Mouse (Mus musculus) heart, embryonic 10.5 days (tissue): ENCODE measurements around the gene Ybx2. TPM values are rescaled to one million over a fixed set of nuclear protein-coding genes. Genes with fewer than 3 reads are reported as not detected.

Source experiments
- DNase-seq: peaks from one replicate; pipeline ENCODE4 v3.0.0-alpha.2; 2017; ENCODE audit warnings: low spot score
- H3K27ac ChIP-seq: fragments of 300-500 bp; sonication (generic); 2 replicates; pipeline ENCODE4 v1.5.1; 2016; ENCODE audit warnings: mild to moderate bottlenecking
- H3K27me3 ChIP-seq: fragments of 300-500 bp; sonication (generic); 2 replicates; pipeline ENCODE4 v1.6.1; 2016; ENCODE audit warnings: mild to moderate bottlenecking; ENCODE audit not compliant: poor library complexity, insufficient read depth, severe bottlenecking
- H3K36me3 ChIP-seq: fragments of 300-500 bp; sonication (generic); 2 replicates; pipeline ENCODE4 v1.6.1; 2016; ENCODE audit warnings: mild to moderate bottlenecking, moderate library complexity
- H3K4me1 ChIP-seq: fragments of 300-500 bp; sonication (generic); 2 replicates; pipeline ENCODE4 v1.6.1; 2016; ENCODE audit warnings: mild to moderate bottlenecking
- H3K4me3 ChIP-seq: fragments of 300-500 bp; sonication (generic); 2 replicates; pipeline ENCODE4 v1.5.1; 2016; ENCODE audit warnings: mild to moderate bottlenecking, moderate library complexity
- H3K9me3 ChIP-seq: fragments of 300-500 bp; sonication (generic); 2 replicates; pipeline ENCODE4 v1.6.1; 2016; ENCODE audit warnings: mild to moderate bottlenecking, moderate library complexity
- WGBS: fragments of 180-500 bp; shearing (Covaris S2); methylation state at CpG from one replicate; pipeline ENCODE4 v1.1.7; 2016; 5-methylcytosine and 5-hydroxymethylcytosine counted together
- microRNA-seq: library from miRNA; unstranded; fragments of <30 nt; microRNA quantifications from one replicate; pipeline ENCODE4, GENCODE M21; 2017
- polyA plus RNA-seq: library from polyadenylated mRNA; unstranded; fragments of >200 nt; fragmentation: Nextera tagmentation; extraction: Ambion mirVana; gene quantifications from 2 replicates; pipeline ENCODE4 v1.2.1, GENCODE M21; 2016

Ybx2 gene
- polyA plus RNA-seq, 1 experiment from 2014 or later = 1.8 TPM

- Histone ChIP-seq H3K4me1 (peaks cover 27% of the 10 kb centered on the region), H3K27me3 (no peaks in the 10 kb centered on the region), H3K9me3 (no peaks in the 10 kb centered on the region), H3K27ac (peak within 1 kb of the TSS; percentile 99), H3K4me3 (peak within 1 kb of the TSS; percentile 97), H3K36me3 (peaks cover 55% of the 10 kb centered on the region)
- WGBS = under 1% methylated on average over 43 of the region's 43 CpGs
- DNase-seq = no peak
Measured at GRCm38 (mm10) chr11:69981141-69981762, 45.7 kb downstream of the Ybx2 start, which contains the start of gene Ctdnep1. Gene Ctdnep1 (plus strand): TSS chr11:69981156.

GRCm38 (mm10) chr11:69982225-69982624 lies 46.6 kb downstream of the Ybx2 start, which contains the start of gene Elp5:
Gene Elp5 (minus strand): TSS chr11:69982517.
- Histone ChIP-seq H3K9me3 (no peaks in the 10 kb centered on the region), H3K36me3 (peaks cover 57% of the 10 kb centered on the region), H3K4me3 (peak within 1 kb of the TSS; percentile 97), H3K4me1 (peaks cover 27% of the 10 kb centered on the region), H3K27me3 (no peaks in the 10 kb centered on the region), H3K27ac (peak within 1 kb of the TSS; percentile 99)
- WGBS = 57% methylated on average over 8 of the region's 8 CpGs
- DNase-seq = no peak

- H3K27ac ChIP-seq = peak overlapping the region; percentile 99; the same call in 1 of the 2 replicates
- H3K4me3 ChIP-seq = peak overlapping the region; percentile 97
- 27% methylated on average over 5 of the region's 5 CpGs for WGBS
- no peaks in the 10 kb centered on the region for H3K9me3 ChIP-seq
- H3K4me1 ChIP-seq = peaks cover 27% of the 10 kb centered on the region
- no peaks in the 10 kb centered on the region for H3K27me3 ChIP-seq
- no peak for DNase-seq
- H3K36me3 ChIP-seq = peaks cover 58% of the 10 kb centered on the region
Measured at GRCm38 (mm10) chr11:69982877-69983276, 47.3 kb downstream of the Ybx2 start.

- Histone ChIP-seq H3K9me3 (no peaks in the 10 kb centered on the region), H3K27ac (peak overlapping the region; percentile 99; the same call in 1 of the 2 replicates)
Measured at GRCm38 (mm10) chr11:69983377-69983776, 47.8 kb downstream of the Ybx2 start.

DNA sequence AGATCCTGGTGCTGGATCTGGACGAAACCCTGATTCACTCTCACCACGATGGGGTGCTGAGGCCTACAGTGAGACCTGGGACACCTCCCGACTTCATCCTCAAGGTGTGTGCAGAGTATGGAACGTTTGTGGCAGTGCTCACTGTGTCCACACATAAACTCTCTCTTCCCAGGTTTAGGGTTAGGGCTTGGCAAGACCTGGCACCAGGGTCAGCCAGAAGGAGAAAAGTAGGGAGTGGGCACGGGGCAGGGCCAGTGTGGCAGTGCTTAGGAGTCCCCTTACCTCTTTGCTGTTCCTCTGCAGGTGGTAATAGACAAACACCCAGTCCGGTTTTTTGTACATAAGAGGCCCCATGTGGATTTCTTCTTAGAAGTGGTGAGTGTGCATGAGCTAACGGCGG lies 48.8 kb downstream of the Ybx2 start:
- peaks cover 63% of the 10 kb centered on the region for H3K36me3 ChIP-seq
- H3K4me1 ChIP-seq = peaks cover 25% of the 10 kb centered on the region
- no peaks in the 10 kb centered on the region for H3K27me3 ChIP-seq
- H3K27ac ChIP-seq = no peak overlapping the region
- H3K9me3 ChIP-seq = no peaks in the 10 kb centered on the region
- WGBS = 91% methylated on average over 8 of the region's 8 CpGs
- no peak overlapping the region for H3K4me3 ChIP-seq
- no peak for DNase-seq

More at GRCm38 (mm10) chr11:69983377-69983776, 47.8 kb downstream of the Ybx2 start:
- H3K4me3 ChIP-seq = peak overlapping the region; percentile 97
- H3K27me3 ChIP-seq = no peaks in the 10 kb centered on the region
- WGBS = 80% methylated on average over 4 of the region's 4 CpGs
- peaks cover 27% of the 10 kb centered on the region for H3K4me1 ChIP-seq
- DNase-seq = no peak
- peaks cover 58% of the 10 kb centered on the region for H3K36me3 ChIP-seq

DNA sequence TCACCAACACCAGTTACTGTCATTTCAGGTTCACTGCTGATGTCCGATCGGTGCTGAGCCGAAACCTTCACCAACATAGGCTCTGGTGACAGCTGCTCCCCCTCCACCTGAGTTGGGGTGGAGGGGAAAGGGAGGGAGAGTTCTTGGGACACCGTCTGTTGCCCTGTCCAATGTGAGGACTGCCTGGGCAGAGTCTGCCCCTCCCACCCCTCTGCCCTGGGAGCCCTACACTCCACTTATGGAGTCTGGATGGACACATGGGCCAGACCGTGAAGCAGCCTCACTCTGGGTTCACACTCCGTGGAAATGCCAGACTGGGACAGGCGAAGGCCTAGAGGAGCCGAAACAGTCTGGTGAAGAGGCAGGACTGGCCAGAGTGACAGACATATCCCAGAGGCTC lies 54.4 kb downstream of the Ybx2 start:
- WGBS = 82% methylated on average over 8 of the region's 8 CpGs
- no peaks in the 10 kb centered on the region for H3K9me3 ChIP-seq
- H3K27ac ChIP-seq = 0 out of 2 replicates have a peak overlapping the region, but pooled peaks have one; percentile 16
- H3K27me3 ChIP-seq = no peaks in the 10 kb centered on the region
- H3K4me1 ChIP-seq = peaks cover 19% of the 10 kb centered on the region
- peaks cover 70% of the 10 kb centered on the region for H3K36me3 ChIP-seq
- no peak for DNase-seq
- no peak overlapping the region for H3K4me3 ChIP-seq

Small RNAs within 50 kb of the gene (microRNA-seq; reads per million reads assigned to microRNA genes)
- not detected for gene Gm44349

Other genes with a start within 250 kb of the Ybx2 start
- 3.0 and 4.7 TPM in 2 replicates for gene Tnfsf12, start 239.9 kb upstream of the Ybx2 start, polyA plus RNA-seq
- 1.8 and 2.2 TPM in 2 replicates for gene Tnfsfm13, start 239.7 kb upstream of the Ybx2 start, polyA plus RNA-seq
- 24.9 and 29.6 TPM in 2 replicates for gene Polr2a, start 177.2 kb upstream of the Ybx2 start, polyA plus RNA-seq
- 0.16 TPM in 1 of 2 replicates, not detected in the other for gene Slc35g3, start 173.8 kb upstream of the Ybx2 start, polyA plus RNA-seq
- 1.7 and 2.4 TPM in 2 replicates for gene Zbtb4, start 169.9 kb upstream of the Ybx2 start, polyA plus RNA-seq
- 3.9 and 4.9 TPM in 2 replicates for gene Chrnb1, start 139.9 kb upstream of the Ybx2 start, polyA plus RNA-seq
- 0.97 and 1.1 TPM in 2 replicates for gene Fgf11, start 133.9 kb upstream of the Ybx2 start, polyA plus RNA-seq
- 1.5 and 1.8 TPM in 2 replicates for gene Tmem102, start 130.2 kb upstream of the Ybx2 start, polyA plus RNA-seq
- gene Gm39566, start 120.5 kb upstream of the Ybx2 start, polyA plus RNA-seq = not detected in 2 replicates
- gene Spem2, start 117.3 kb upstream of the Ybx2 start, polyA plus RNA-seq = 0.08 TPM in 1 of 2 replicates, not detected in the other
- gene Spem1, start 113.6 kb upstream of the Ybx2 start, polyA plus RNA-seq = not detected in 2 replicates
- 1.3 and 3.7 TPM in 2 replicates for gene Nlgn2, start 98.0 kb upstream of the Ybx2 start, polyA plus RNA-seq
- gene Tmem256, start 97.3 kb upstream of the Ybx2 start, polyA plus RNA-seq = 294 and 327 TPM in 2 replicates
- gene Plscr3, start 89.4 kb upstream of the Ybx2 start, polyA plus RNA-seq = 72.7 and 74.5 TPM in 2 replicates
- 0.28 and 1.2 TPM in 2 replicates for gene Tnk1, start 77.1 kb upstream of the Ybx2 start, polyA plus RNA-seq
- not detected in 2 replicates for gene Tmem95, start 57.8 kb upstream of the Ybx2 start, polyA plus RNA-seq
- 5.0 and 6.2 TPM in 2 replicates for gene Kctd11, start 54.4 kb upstream of the Ybx2 start, polyA plus RNA-seq
- 10.6 and 16.2 TPM in 2 replicates for gene Acap1, start 40.3 kb upstream of the Ybx2 start, polyA plus RNA-seq
- 5.5 and 8.7 TPM in 2 replicates for gene 2810408A11Rik, start 34.8 kb upstream of the Ybx2 start, polyA plus RNA-seq
- gene Neurl4, start 34.7 kb upstream of the Ybx2 start, polyA plus RNA-seq = 8.3 and 12.7 TPM in 2 replicates
- gene Gps2, start 21.9 kb upstream of the Ybx2 start, polyA plus RNA-seq = 55.2 and 69.4 TPM in 2 replicates
- gene Eif5a, start 13.8 kb upstream of the Ybx2 start, polyA plus RNA-seq = 2,011 and 2,470 TPM in 2 replicates
- 17.8 and 24.1 TPM in 2 replicates for gene Slc2a4, start 12.4 kb downstream of the Ybx2 start, polyA plus RNA-seq
- 4.7 and 22.3 TPM in 2 replicates for gene Cldn7, start 29.0 kb downstream of the Ybx2 start, polyA plus RNA-seq
- 20.5 and 23.8 TPM in 2 replicates for gene Ctdnep1, start 45.4 kb downstream of the Ybx2 start, polyA plus RNA-seq
- gene Elp5, start 46.7 kb downstream of the Ybx2 start, polyA plus RNA-seq = 135 and 147 TPM in 2 replicates
- gene Gabarap, start 55.3 kb downstream of the Ybx2 start, polyA plus RNA-seq = 365 and 379 TPM in 2 replicates
- 51.8 and 73.3 TPM in 2 replicates for gene Phf23, start 60.0 kb downstream of the Ybx2 start, polyA plus RNA-seq
- 29.5 and 40.3 TPM in 2 replicates for gene Dvl2, start 64.8 kb downstream of the Ybx2 start, polyA plus RNA-seq
- 79.1 and 102 TPM in 2 replicates for gene Acadvl, start 79.6 kb downstream of the Ybx2 start, polyA plus RNA-seq
- gene Dlg4, start 81.1 kb downstream of the Ybx2 start, polyA plus RNA-seq = 5.7 and 9.3 TPM in 2 replicates
- 0.23 and 0.93 TPM in 2 replicates for gene Asgr1, start 118.3 kb downstream of the Ybx2 start, polyA plus RNA-seq
- 0.17 and 1.1 TPM in 2 replicates for gene Asgr2, start 156.8 kb downstream of the Ybx2 start, polyA plus RNA-seq
- 0.28 and 0.59 TPM in 2 replicates for gene Mgl2, start 194.5 kb downstream of the Ybx2 start, polyA plus RNA-seq
- 0.31 TPM in 1 of 2 replicates, not detected in the other for gene Clec10a, start 220.4 kb downstream of the Ybx2 start, polyA plus RNA-seq